Mouse (Mus musculus): ENCODE results near the gene Plxdc1. TPM values are rescaled to one million over a fixed set of nuclear protein-coding genes. Genes with fewer than 3 reads are reported as not detected.

Gene Plxdc1
- polyA plus RNA-seq, 1 experiment from 2014 or later: 0.70 TPM

GRCm38 (mm10) chr11:97998074-97998793 lies 12.0 kb upstream of the Plxdc1 start:
- Histone ChIP-seq H3K9ac (no peak overlapping the region), H3K4me1 (peaks cover 31% of the 10 kb centered on the region), H3K4me3 (no peak overlapping the region), H3K4me2 (replicated peaks) (no peak overlapping the region), H3K27ac (no peak overlapping the region), H3K9me3 (no peaks in the 10 kb centered on the region), H3K36me3 (no peaks in the 10 kb centered on the region), H3K27me3 (peaks cover 21% of the 10 kb centered on the region)
- ATAC-seq (ENCODE audit: insufficient number of reproducible peaks, insufficient read depth, low FRiP score, low TSS enrichment): no peak
- 75% methylated on average over 11 of the region's 11 CpGs for WGBS

- Histone ChIP-seq H3K36me3 (no peaks in the 10 kb centered on the region), H3K4me1 (peaks cover 24% of the 10 kb centered on the region), H3K27ac (no peak overlapping the region), H3K4me3 (no peak overlapping the region), H3K4me2 (replicated peaks) (no peak overlapping the region), H3K27me3 (peaks cover 21% of the 10 kb centered on the region), H3K9me3 (no peaks in the 10 kb centered on the region), H3K9ac (no peak overlapping the region)
- 76% methylated on average over 8 of the region's 8 CpGs for WGBS
- no peak for ATAC-seq (ENCODE audit: insufficient number of reproducible peaks, insufficient read depth, low FRiP score, low TSS enrichment)
Observed at GRCm38 (mm10) chr11:97997387-97997960, 11.2 kb upstream of the Plxdc1 start.

DNA sequence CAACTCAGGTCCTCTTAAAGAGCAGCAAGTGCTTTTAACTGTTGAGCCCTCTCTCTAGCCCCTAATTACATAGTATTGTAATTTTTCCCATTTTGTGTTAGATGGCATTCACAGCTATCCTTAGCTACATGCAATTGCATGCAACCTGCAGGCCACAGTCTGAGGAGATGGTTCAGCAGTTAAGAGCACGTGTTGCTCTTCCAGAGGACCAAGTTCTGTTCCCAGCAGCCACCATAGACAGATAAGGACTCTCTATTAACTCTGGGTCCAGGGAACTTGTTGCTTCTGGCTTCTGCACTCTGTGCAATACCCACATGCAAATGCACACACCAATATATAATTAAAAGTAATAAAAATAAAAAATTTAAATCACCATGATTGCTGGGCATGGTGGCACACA lies 10.4 kb upstream of the Plxdc1 start:
- Histone ChIP-seq H3K9ac (no peak overlapping the region), H3K36me3 (no peaks in the 10 kb centered on the region), H3K9me3 (no peaks in the 10 kb centered on the region), H3K27me3 (peaks cover 15% of the 10 kb centered on the region), H3K27ac (no peak overlapping the region), H3K4me3 (no peak overlapping the region), H3K4me2 (replicated peaks) (no peak overlapping the region), H3K4me1 (peaks cover 19% of the 10 kb centered on the region)
- 74% methylated on average over 1 of the region's 1 CpGs for WGBS
- no peak for ATAC-seq (ENCODE audit: insufficient number of reproducible peaks, insufficient read depth, low FRiP score, low TSS enrichment)

DNA sequence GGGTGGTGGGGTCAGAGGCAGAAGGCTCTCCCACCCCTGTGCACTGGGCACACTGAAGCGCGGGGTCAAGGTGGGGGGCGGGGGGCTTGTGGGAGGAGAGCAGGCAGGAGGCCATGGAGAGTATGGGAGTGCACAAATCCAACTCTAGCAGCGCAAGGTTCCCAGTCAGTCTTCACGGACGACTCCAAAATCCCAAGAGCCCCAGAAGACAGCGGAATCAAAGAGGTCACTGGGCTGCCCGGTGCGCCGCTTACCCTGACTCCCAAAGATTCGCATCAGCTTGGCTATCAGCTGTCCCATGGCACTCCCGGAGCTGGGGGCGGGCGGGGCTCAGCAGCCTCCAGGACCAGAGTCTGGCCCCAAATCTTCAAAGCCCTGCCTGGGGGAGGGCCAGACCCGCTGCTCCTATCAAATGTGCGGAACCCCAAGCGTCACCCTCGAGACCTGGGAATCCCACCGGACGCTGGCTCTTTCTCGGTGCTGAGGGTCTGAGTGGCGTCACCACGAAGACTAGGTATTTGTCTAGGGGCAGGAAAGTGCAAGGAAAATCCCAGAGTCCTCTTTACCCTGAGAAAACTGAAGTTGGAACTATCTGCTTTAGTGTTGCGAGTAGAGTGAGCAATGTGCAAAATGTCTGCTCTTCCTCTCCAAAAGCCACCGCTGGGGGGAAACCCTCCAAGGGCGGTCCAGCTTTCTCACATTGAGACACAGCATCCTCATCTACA lies 9.5 kb upstream of the Plxdc1 start, which contains the start of gene Arl5c:
Arl5c (minus strand) TSS at position 618 of the 725 bp plus-strand sequence.
- peak within 1 kb of the TSS; percentile 57 for H3K9ac ChIP-seq
- H3K36me3 ChIP-seq: no peaks in the 10 kb centered on the region
- no peaks in the 10 kb centered on the region for H3K9me3 ChIP-seq
- peak within 1 kb of the TSS; percentile 46 for H3K4me3 ChIP-seq
- 0 out of 2 replicates have a peak, but pooled peaks have one; percentile 12 for ATAC-seq (ENCODE audit: insufficient number of reproducible peaks, insufficient read depth, low FRiP score, low TSS enrichment)
- peaks cover 5% of the 10 kb centered on the region; the same call in 1 of the 2 replicates for H3K27me3 ChIP-seq
- H3K27ac ChIP-seq: no peak within 1 kb of the TSS
- peaks cover 9% of the 10 kb centered on the region; the same call in 1 of the 2 replicates for H3K4me1 ChIP-seq
- WGBS: 2% methylated on average over 26 of the region's 26 CpGs
- peak within 1 kb of the TSS; percentile 92 for H3K4me2 ChIP-seq (replicated peaks)

GRCm38 (mm10) chr11:97994539-97995100 lies 8.4 kb upstream of the Plxdc1 start:
- no peaks in the 10 kb centered on the region for H3K36me3 ChIP-seq
- H3K27ac ChIP-seq: no peak overlapping the region
- H3K27me3 ChIP-seq: 0 out of 2 replicates have a peak, but pooled peaks cover 5% of the 10 kb centered on the region
- 0 out of 2 replicates have a peak, but pooled peaks have one; percentile 30 for ATAC-seq (ENCODE audit: insufficient number of reproducible peaks, insufficient read depth, low FRiP score, low TSS enrichment)
- H3K4me3 ChIP-seq: peak overlapping the region; percentile 46
- no peaks in the 10 kb centered on the region for H3K9me3 ChIP-seq
- H3K4me2 ChIP-seq (replicated peaks): peak overlapping the region; percentile 92
- 8% methylated on average over 13 of the region's 13 CpGs for WGBS
- peaks cover 12% of the 10 kb centered on the region for H3K4me1 ChIP-seq
- H3K9ac ChIP-seq: no peak overlapping the region

GRCm38 (mm10) chr11:97988530-97989096 lies 2.4 kb upstream of the Plxdc1 start:
- Histone ChIP-seq H3K27me3 (peaks cover 35% of the 10 kb centered on the region), H3K36me3 (no peaks in the 10 kb centered on the region), H3K9me3 (no peaks in the 10 kb centered on the region), H3K4me3 (peak overlapping the region; percentile 86), H3K4me1 (peaks cover 11% of the 10 kb centered on the region), H3K4me2 (replicated peaks) (peak overlapping the region; percentile 64), H3K27ac (peak overlapping the region; percentile 81), H3K9ac (peak overlapping the region; percentile 57)
- peak; percentile 70 for ATAC-seq (ENCODE audit: insufficient number of reproducible peaks, insufficient read depth, low FRiP score, low TSS enrichment)
- under 1% methylated on average over 26 of the region's 26 CpGs for WGBS

GRCm38 (mm10) chr11:97987551-97988526 lies 1.6 kb upstream of the Plxdc1 start:
- under 1% methylated on average over 42 of the region's 42 CpGs for WGBS
- Histone ChIP-seq H3K9ac (peak overlapping the region; percentile 57), H3K4me3 (peak overlapping the region; percentile 86), H3K27ac (peak overlapping the region; percentile 81), H3K9me3 (no peaks in the 10 kb centered on the region), H3K27me3 (peaks cover 35% of the 10 kb centered on the region), H3K4me1 (peaks cover 11% of the 10 kb centered on the region), H3K4me2 (replicated peaks) (peak overlapping the region; percentile 64), H3K36me3 (no peaks in the 10 kb centered on the region)
- peak; percentile 73 for ATAC-seq (ENCODE audit: insufficient number of reproducible peaks, insufficient read depth, low FRiP score, low TSS enrichment)

DNA sequence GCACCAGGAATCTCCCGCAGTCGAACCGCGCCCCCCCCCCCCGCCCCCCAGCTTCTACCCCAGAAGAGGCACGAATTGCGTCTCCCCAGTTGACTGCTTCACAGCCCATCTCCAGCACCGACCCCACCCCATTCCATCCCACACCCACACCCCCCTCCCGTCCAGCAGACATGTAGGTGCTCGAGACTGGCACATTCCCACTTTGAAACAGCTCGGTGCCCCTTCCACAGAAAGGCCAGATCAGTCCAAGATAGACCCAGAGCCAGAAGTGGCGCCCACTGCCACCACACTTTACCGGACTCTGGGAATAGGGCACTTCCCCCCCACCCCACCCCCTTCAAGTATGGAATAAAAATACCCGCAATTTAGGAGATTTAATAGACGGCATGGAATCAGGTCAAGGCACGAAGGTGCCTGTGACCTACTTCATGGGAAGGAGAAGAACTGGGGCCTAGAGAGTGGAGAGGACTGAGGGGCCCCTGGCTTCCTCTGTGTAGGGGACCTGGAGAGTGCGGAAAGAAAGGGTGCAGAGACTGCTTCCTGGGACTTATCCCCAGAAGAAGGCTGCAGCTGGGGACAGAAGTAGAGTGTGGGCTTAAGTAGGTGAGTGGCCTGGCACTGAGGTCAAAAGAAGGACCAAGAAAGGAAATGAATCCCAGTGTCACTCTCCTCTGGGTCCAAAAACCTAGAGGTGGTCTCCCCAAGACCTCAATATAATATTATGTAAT lies 658 bp upstream of the Plxdc1 start:
- no peaks in the 10 kb centered on the region for H3K9me3 ChIP-seq
- peaks cover 11% of the 10 kb centered on the region for H3K4me1 ChIP-seq
- H3K27me3 ChIP-seq: peaks cover 35% of the 10 kb centered on the region
- H3K4me3 ChIP-seq: peak overlapping the region; percentile 86
- peak overlapping the region; percentile 81 for H3K4me2 ChIP-seq (replicated peaks)
- no peaks in the 10 kb centered on the region for H3K36me3 ChIP-seq
- H3K9ac ChIP-seq: no peak overlapping the region
- WGBS: 27% methylated on average over 13 of the region's 17 CpGs
- no peak overlapping the region for H3K27ac ChIP-seq
- ATAC-seq (ENCODE audit: insufficient number of reproducible peaks, insufficient read depth, low FRiP score, low TSS enrichment): no peak

GRCm38 (mm10) chr11:97983983-97984382 lies 2.3 kb downstream of the Plxdc1 start:
- no peak overlapping the region for H3K27ac ChIP-seq
- 95% methylated on average over 1 of the region's 1 CpGs for WGBS
- H3K4me2 ChIP-seq (replicated peaks): no peak overlapping the region
- H3K9me3 ChIP-seq: no peaks in the 10 kb centered on the region
- no peaks in the 10 kb centered on the region for H3K36me3 ChIP-seq
- H3K9ac ChIP-seq: no peak overlapping the region
- no peak for ATAC-seq (ENCODE audit: insufficient number of reproducible peaks, insufficient read depth, low FRiP score, low TSS enrichment)
- H3K27me3 ChIP-seq: peaks cover 35% of the 10 kb centered on the region
- no peak overlapping the region for H3K4me3 ChIP-seq
- peaks cover 14% of the 10 kb centered on the region for H3K4me1 ChIP-seq

DNA sequence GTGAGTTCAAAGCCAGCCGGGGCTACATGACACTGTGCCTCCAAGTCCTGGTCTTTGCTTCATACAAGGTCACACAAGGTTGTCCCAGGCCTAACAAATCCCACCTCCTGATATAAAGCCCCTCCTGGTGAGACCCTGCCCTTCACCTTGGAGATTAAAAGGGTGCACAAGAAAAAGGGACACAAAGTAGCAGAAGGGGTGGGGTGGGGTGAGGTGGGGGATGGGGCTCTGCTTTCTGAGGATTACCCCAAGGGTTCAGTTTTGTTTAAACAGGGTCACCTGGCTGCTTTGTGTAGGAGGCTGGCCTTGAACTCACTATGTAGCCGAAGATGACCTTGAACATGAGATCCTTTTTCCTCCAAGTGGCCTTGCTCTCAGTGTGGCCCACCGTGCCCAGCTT lies 2.7 kb downstream of the Plxdc1 start:
- Histone ChIP-seq H3K4me1 (peaks cover 14% of the 10 kb centered on the region), H3K4me3 (no peak overlapping the region), H3K4me2 (replicated peaks) (no peak overlapping the region), H3K9ac (no peak overlapping the region), H3K36me3 (no peaks in the 10 kb centered on the region), H3K27ac (no peak overlapping the region), H3K9me3 (no peaks in the 10 kb centered on the region), H3K27me3 (peaks cover 35% of the 10 kb centered on the region)
- 90% methylated on average over 3 of the region's 3 CpGs for WGBS
- ATAC-seq (ENCODE audit: insufficient number of reproducible peaks, insufficient read depth, low FRiP score, low TSS enrichment): no peak

Measured in embryonic facial prominence, embryonic 12.5 days (tissue).